In the genomic region with DNA sequence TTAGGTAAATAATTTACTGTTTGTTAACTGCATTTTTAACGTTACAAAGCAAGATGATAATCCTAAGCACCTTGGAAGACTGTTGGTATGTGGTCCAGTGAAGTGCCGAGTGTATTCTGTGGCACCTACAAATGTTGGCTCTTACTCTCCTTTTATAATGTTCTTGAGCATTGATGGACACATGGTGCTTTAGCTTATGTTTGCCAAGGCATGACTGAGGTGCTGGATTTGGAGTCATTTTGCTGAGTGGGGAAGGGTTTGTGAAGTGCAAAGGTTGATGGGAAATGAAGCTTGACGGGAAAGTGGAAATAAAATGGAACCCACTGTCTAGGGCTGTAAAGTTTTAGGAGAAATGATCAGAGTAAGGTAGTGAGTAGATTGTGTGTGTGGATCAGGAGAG, we compare ENCODE assay signal across 25 mouse cellular contexts. TPM values are rescaled to one million over a fixed set of nuclear protein-coding genes. Genes with fewer than 3 reads are reported as not detected.
A peak's percentile ranks its signal among the peaks of the same experiment; 100 is the strongest.
DNase-seq lines count a peak whose midpoint lies in the region; ATAC-seq and TF ChIP-seq lines count a peak whose summit lies in the region.
"Had no signal": no experiment of that assay in that cellular context is flagged by ENCODE, and none has a peak within 500 bp of the region (broad histone marks: within the 10 kb centered on the region; RNA-seq: fewer than 3 reads in every experiment).

No protein-coding gene starts in this region.

- H3K9me3 ChIP-seq in hindbrain, embryonic 13.5 days = no peaks in the 10 kb centered on the region
- H3K9me3 ChIP-seq in hindbrain, embryonic 11.5 days (ENCODE audit: control insufficient read depth, low read length) = no peaks in the 10 kb centered on the region
- no peaks in the 10 kb centered on the region for H3K9me3 ChIP-seq in stomach, embryonic 15.5 days
- H3K9me3 ChIP-seq in stomach, postnatal 0 days (ENCODE audit: control insufficient read depth, low read length) = no peaks in the 10 kb centered on the region
- no peaks in the 10 kb centered on the region for H3K9me3 ChIP-seq in neural tube, embryonic 15.5 days (replicated peaks)
- H3K9me3 ChIP-seq: heart, embryonic 12.5 days; limb, embryonic 12.5 days; lung, embryonic 15.5 days; neural tube, embryonic 13.5 days had no signal

- H3K9ac ChIP-seq in hindbrain, embryonic 13.5 days = 0 out of 2 replicates have a peak overlapping the region, but pooled peaks have one; percentile 3
- no peak overlapping the region for H3K9ac ChIP-seq in hindbrain, embryonic 11.5 days (ENCODE audit: low read depth, low read length)
- no peak overlapping the region for H3K9ac ChIP-seq in stomach, embryonic 15.5 days
- no peak overlapping the region for H3K9ac ChIP-seq in stomach, postnatal 0 days (ENCODE audit: low read length)
- H3K9ac ChIP-seq in neural tube, embryonic 15.5 days (replicated peaks) = no peak overlapping the region
- H3K9ac ChIP-seq: heart, embryonic 12.5 days; limb, embryonic 12.5 days; lung, embryonic 15.5 days; neural tube, embryonic 13.5 days had no signal

- no peak for ATAC-seq in hindbrain, embryonic 13.5 days (ENCODE audit: low FRiP score)
- no peak for ATAC-seq in hindbrain, embryonic 11.5 days (ENCODE audit: low FRiP score)
- no peak for ATAC-seq in stomach, embryonic 15.5 days (ENCODE audit: insufficient read depth, low FRiP score, low read depth)
- no peak for ATAC-seq in stomach, postnatal 0 days (ENCODE audit: low FRiP score, low TSS enrichment)
- no peak for ATAC-seq in neural tube, embryonic 15.5 days (ENCODE audit: low FRiP score)
- ATAC-seq: CD4-positive, CD25-positive, alpha-beta regulatory T cell, adult 4 months; forebrain, embryonic 14.5 days had no signal

- H3K27me3 ChIP-seq in hindbrain, embryonic 13.5 days = no peaks in the 10 kb centered on the region
- no peaks in the 10 kb centered on the region for H3K27me3 ChIP-seq in hindbrain, embryonic 11.5 days (ENCODE audit: control insufficient read depth, insufficient read depth, low read length)
- H3K27me3 ChIP-seq in stomach, embryonic 15.5 days (replicated peaks) = no peaks in the 10 kb centered on the region
- no peaks in the 10 kb centered on the region for H3K27me3 ChIP-seq in stomach, postnatal 0 days (ENCODE audit: control insufficient read depth, insufficient read depth, low read length)
- no peaks in the 10 kb centered on the region for H3K27me3 ChIP-seq in neural tube, embryonic 15.5 days (replicated peaks)
- H3K27me3 ChIP-seq: heart, embryonic 12.5 days; limb, embryonic 12.5 days; lung, embryonic 15.5 days; neural tube, embryonic 13.5 days had no signal

- intact Hi-C loops in left cerebral cortex, postnatal 10 days (cut with DNase I) = loop anchor here (5.0 kb wide), 1 partner anchor 296 kb away; no protein-coding TSS in a partner anchor

- no peak for TF ChIP-seq EP300 in stomach, postnatal 0 days (optimal IDR thresholded peaks at IDR 0.05)

- peaks cover 36% of the 10 kb centered on the region for H3K4me1 ChIP-seq in hindbrain, embryonic 13.5 days (replicated peaks)
- no peaks in the 10 kb centered on the region for H3K4me1 ChIP-seq in hindbrain, embryonic 11.5 days (replicated peaks; ENCODE audit: control insufficient read depth, insufficient read depth, low read length)
- no peaks in the 10 kb centered on the region for H3K4me1 ChIP-seq in stomach, embryonic 15.5 days
- H3K4me1 ChIP-seq in stomach, postnatal 0 days (replicated peaks; ENCODE audit: control insufficient read depth, insufficient read depth) = no peaks in the 10 kb centered on the region
- H3K4me1 ChIP-seq in neural tube, embryonic 15.5 days = peaks cover 36% of the 10 kb centered on the region

- H3K27ac ChIP-seq in hindbrain, embryonic 13.5 days = no peak overlapping the region
- no peak overlapping the region for H3K27ac ChIP-seq in hindbrain, embryonic 11.5 days (ENCODE audit: low read depth, low read length)
- 0 out of 2 replicates have a peak overlapping the region, but pooled peaks have one; percentile 27 for H3K27ac ChIP-seq in stomach, embryonic 15.5 days
- H3K27ac ChIP-seq in stomach, postnatal 0 days (replicated peaks) = no peak overlapping the region
- H3K27ac ChIP-seq in neural tube, embryonic 15.5 days (replicated peaks) = no peak overlapping the region
- H3K27ac ChIP-seq: left cerebral cortex, adult 2 months; limb, embryonic 12.5 days; lung, embryonic 15.5 days; neural tube, embryonic 13.5 days had no signal

- TF ChIP-seq CTCF in stomach, postnatal 0 days (IDR thresholded peaks at IDR 0.05; ENCODE audit: low read depth) = no peak

- H3K4me3 ChIP-seq in hindbrain, embryonic 13.5 days = no peak overlapping the region
- no peak overlapping the region for H3K4me3 ChIP-seq in hindbrain, embryonic 11.5 days (ENCODE audit: low read depth, low read length)
- H3K4me3 ChIP-seq in stomach, embryonic 15.5 days (replicated peaks) = no peak overlapping the region
- H3K4me3 ChIP-seq in stomach, postnatal 0 days (ENCODE audit: low read depth, low read length) = no peak overlapping the region
- no peak overlapping the region for H3K4me3 ChIP-seq in neural tube, embryonic 15.5 days (replicated peaks)
- H3K4me3 ChIP-seq: heart, embryonic 12.5 days; left cerebral cortex, adult 2 months; limb, embryonic 12.5 days; lung, embryonic 15.5 days; neural tube, embryonic 13.5 days had no signal

- DNase-seq in hindbrain, embryonic 11.5 days (ENCODE audit: low spot score) = no peak
- DNase-seq in stomach, postnatal 0 days (ENCODE audit: low spot score) = no peak
- peak; percentile 45 to 69 for DNase-seq in kidney, postnatal 25 days
- no peak for DNase-seq in cerebellum, adult 9-10 months
- no peak for DNase-seq in left cerebral cortex, postnatal 10 days (ENCODE audit: extremely low spot score in 1 of 2, low spot score in 2 of 2)
- DNase-seq: cerebellum, postnatal 36 days; heart, postnatal 36 days; right cerebral cortex, postnatal 25 days; thymus, postnatal 4 days had no signal

- 92% methylated on average over 3 of the region's 3 CpGs for WGBS in hindbrain, embryonic 13.5 days
- WGBS in hindbrain, embryonic 11.5 days = 95% methylated on average over 3 of the region's 3 CpGs
- 73% methylated on average over 3 of the region's 3 CpGs for WGBS in stomach, embryonic 15.5 days
- 56% methylated on average over 3 of the region's 3 CpGs for WGBS in stomach, postnatal 0 days
- 84% methylated on average over 3 of the region's 3 CpGs for WGBS in neural tube, embryonic 15.5 days

- no peak overlapping the region for H3K4me2 ChIP-seq in hindbrain, embryonic 13.5 days
- no peak overlapping the region for H3K4me2 ChIP-seq in hindbrain, embryonic 11.5 days (replicated peaks; ENCODE audit: low read depth, low read length)
- peak overlapping the region; percentile 2 for H3K4me2 ChIP-seq in stomach, embryonic 15.5 days
- H3K4me2 ChIP-seq in stomach, postnatal 0 days (replicated peaks; ENCODE audit: low read depth) = no peak overlapping the region
- no peak overlapping the region for H3K4me2 ChIP-seq in neural tube, embryonic 15.5 days
- H3K4me2 ChIP-seq: heart, embryonic 12.5 days; limb, embryonic 12.5 days; lung, embryonic 15.5 days; neural tube, embryonic 13.5 days had no signal

- peaks cover 20% of the 10 kb centered on the region for H3K36me3 ChIP-seq in hindbrain, embryonic 13.5 days
- no peaks in the 10 kb centered on the region for H3K36me3 ChIP-seq in hindbrain, embryonic 11.5 days (ENCODE audit: control insufficient read depth, insufficient read depth, low read length)
- peaks cover 6% of the 10 kb centered on the region; the same call in 1 of the 2 replicates for H3K36me3 ChIP-seq in stomach, embryonic 15.5 days
- H3K36me3 ChIP-seq in stomach, postnatal 0 days (ENCODE audit: control insufficient read depth, insufficient read depth, low read length) = peaks cover 3% of the 10 kb centered on the region; the same call in 1 of the 2 replicates
- H3K36me3 ChIP-seq in neural tube, embryonic 15.5 days = peaks cover 14% of the 10 kb centered on the region

RNA-seq across cellular contexts. Expression of gene Zkscan1, which starts 3.5 kb away (rescaled TPM):
- polyA plus RNA-seq in hindbrain, embryonic 13.5 days (2015; fragmentation: Nextera tagmentation; extraction: Ambion mirVana) = 27.1 and 27.2 TPM in 2 replicates
- polyA plus RNA-seq in hindbrain, embryonic 11.5 days (2014; fragmentation: Nextera tagmentation; extraction: Ambion mirVana) = 32.5 and 39.4 TPM in 2 replicates
- polyA plus RNA-seq in stomach, embryonic 15.5 days (2015; fragmentation: Nextera tagmentation; extraction: Ambion mirVana) = 13.6 and 14.8 TPM in 2 replicates
- 5.6 and 5.8 TPM in 2 replicates for polyA plus RNA-seq in stomach, postnatal 0 days (2015; fragmentation: Nextera tagmentation; extraction: Ambion mirVana)
- polyA plus RNA-seq in neural tube, embryonic 15.5 days (2015; fragmentation: Nextera tagmentation; extraction: Ambion mirVana) = 17.3 and 18.2 TPM in 2 replicates
- 10 to 100 TPM; 39.2 to 39.4 TPM for total RNA-seq in left cerebral cortex, postnatal 10 days (2021)

RNA-seq across cellular contexts. Expression of gene Zscan21, which starts 28.3 kb away (rescaled TPM):
- polyA plus RNA-seq in hindbrain, embryonic 13.5 days (2015; fragmentation: Nextera tagmentation; extraction: Ambion mirVana) = 102 and 113 TPM in 2 replicates
- 110 and 124 TPM in 2 replicates for polyA plus RNA-seq in hindbrain, embryonic 11.5 days (2014; fragmentation: Nextera tagmentation; extraction: Ambion mirVana)
- polyA plus RNA-seq in stomach, embryonic 15.5 days (2015; fragmentation: Nextera tagmentation; extraction: Ambion mirVana) = 46.2 and 48.7 TPM in 2 replicates
- 20.0 and 20.4 TPM in 2 replicates for polyA plus RNA-seq in stomach, postnatal 0 days (2015; fragmentation: Nextera tagmentation; extraction: Ambion mirVana)
- 75.3 and 80.5 TPM in 2 replicates for polyA plus RNA-seq in neural tube, embryonic 15.5 days (2015; fragmentation: Nextera tagmentation; extraction: Ambion mirVana)
- 10 to 100 TPM; 21.8 to 26.1 TPM for total RNA-seq in left cerebral cortex, postnatal 10 days (2021)

RNA-seq across cellular contexts. Expression of gene Smok3c, which starts 35.4 kb away (rescaled TPM):
- not detected in 2 replicates for polyA plus RNA-seq in hindbrain, embryonic 13.5 days (2015; fragmentation: Nextera tagmentation; extraction: Ambion mirVana)
- polyA plus RNA-seq in hindbrain, embryonic 11.5 days (2014; fragmentation: Nextera tagmentation; extraction: Ambion mirVana) = not detected in 2 replicates
- not detected in 2 replicates for polyA plus RNA-seq in stomach, embryonic 15.5 days (2015; fragmentation: Nextera tagmentation; extraction: Ambion mirVana)
- polyA plus RNA-seq in stomach, postnatal 0 days (2015; fragmentation: Nextera tagmentation; extraction: Ambion mirVana) = not detected in 2 replicates
- not detected in 2 replicates for polyA plus RNA-seq in neural tube, embryonic 15.5 days (2015; fragmentation: Nextera tagmentation; extraction: Ambion mirVana)
- not detected for total RNA-seq in left cerebral cortex, postnatal 10 days (2021)
- total RNA-seq: adrenal gland, adult 18-20 months; gastrocnemius, adult 18-20 months; granulocyte monocyte progenitor cell, adult 5-6 weeks; heart, postnatal 36 days; layer of hippocampus, adult 8-10 months; left cerebral cortex, adult 2 months; MEL; monocyte, adult 5-6 weeks had no signal
- polyA plus RNA-seq: CD4-positive, CD25-positive, alpha-beta regulatory T cell, adult 4 months; forebrain, embryonic 14.5 days; heart, embryonic 12.5 days; limb, embryonic 12.5 days; lung, embryonic 15.5 days; neural tube, embryonic 13.5 days had no signal

Comparison
In these comparisons a context has a peak if more than half of its experiments do, and no peak if none do; other contexts are left out.
1. DNase-seq: peak in kidney, postnatal 25 days (2 of 2); none in hindbrain, embryonic 11.5 days (single experiment), stomach, postnatal 0 days (single experiment), cerebellum, adult 9-10 months (single experiment) and left cerebral cortex, postnatal 10 days (0 of 2).